Mouse (Mus musculus) brain, embryonic 14.5 days (tissue): ENCODE measurements at regions not wholly inside any gene's neighbourhood (a gene's known extent, or its start where the extent isn't known, plus 50 kb on each side); places are given as distances from the start of the nearest gene placed in this dataset.

ENCODE experiments used
- DNase-seq: peaks from one replicate; pipeline ENCODE4 v3.0.0-alpha.2; 2011; ENCODE audit warnings: low read depth
- CTCF ChIP-seq: fragments of 200-500 bp; IDR thresholded peaks from 2 replicates; pipeline ENCODE4 v1.5.1; 2012; ENCODE audit warnings: inconsistent platforms, mild to moderate bottlenecking, moderate library complexity, borderline replicate concordance; ENCODE audit not compliant: insufficient read depth, insufficient read length; ENCODE audit errors: extremely low read depth
- POLR2A ChIP-seq: fragments of 200-500 bp; IDR thresholded peaks from 2 replicates; pipeline ENCODE4 v1.6.1; 2012; ENCODE audit warnings: mild to moderate bottlenecking, inconsistent platforms, borderline replicate concordance; ENCODE audit not compliant: poor library complexity, insufficient read depth, insufficient read length, severe bottlenecking; ENCODE audit errors: extremely low read depth

GRCm38 (mm10) chr16:97272035-97272631, 84.4 kb upstream of the Bace2 start:
- TF ChIP-seq POLR2A = no peak
- peak; percentile 94 for TF ChIP-seq CTCF
- DNase-seq = peak; percentile 89

- no peak for DNase-seq
- TF ChIP-seq POLR2A (no peak), CTCF (no peak)
Measured at GRCm38 (mm10) chr16:97278913-97279312, 77.6 kb upstream of the Bace2 start.

GRCm38 (mm10) chr16:97281615-97282110, 74.9 kb upstream of the Bace2 start:
- DNase-seq = no peak
- no peak for TF ChIP-seq POLR2A
- TF ChIP-seq CTCF = no peak

- DNase-seq = peak; percentile 57
- TF ChIP-seq POLR2A (no peak), CTCF (no peak)
Measured at GRCm38 (mm10) chr16:97282943-97283342, 73.6 kb upstream of the Bace2 start.

GRCm38 (mm10) chr16:97285886-97286447, 70.6 kb upstream of the Bace2 start:
- no peak for DNase-seq
- TF ChIP-seq POLR2A (no peak), CTCF (no peak)

- no peak for TF ChIP-seq CTCF
- no peak for TF ChIP-seq POLR2A
- peak; percentile 77 for DNase-seq
Measured at GRCm38 (mm10) chr16:97286717-97287116, 69.8 kb upstream of the Bace2 start.

- TF ChIP-seq POLR2A = no peak
- TF ChIP-seq CTCF = no peak
Measured at GRCm38 (mm10) chr16:97288634-97289033, 67.9 kb upstream of the Bace2 start.

GRCm38 (mm10) chr16:97292484-97293048, 64.0 kb upstream of the Bace2 start:
- DNase-seq = peak; percentile 69
- TF ChIP-seq CTCF (no peak), POLR2A (no peak)

More at GRCm38 (mm10) chr16:97288634-97289033, 67.9 kb upstream of the Bace2 start:
- DNase-seq = peak; percentile 88

GRCm38 (mm10) chr16:97293273-97293672, 63.3 kb upstream of the Bace2 start:
- no peak for TF ChIP-seq POLR2A
- TF ChIP-seq CTCF = peak; percentile 94
- peak; percentile 95 for DNase-seq

GRCm38 (mm10) chr16:97297140-97297539, 59.4 kb upstream of the Bace2 start:
- peak; percentile 13 for DNase-seq

GRCm38 (mm10) chr16:97304156-97304735, 52.3 kb upstream of the Bace2 start:
- peak; percentile 62 for DNase-seq

More at GRCm38 (mm10) chr16:97297140-97297539, 59.4 kb upstream of the Bace2 start:
- no peak for TF ChIP-seq POLR2A
- no peak for TF ChIP-seq CTCF

More at GRCm38 (mm10) chr16:97304156-97304735, 52.3 kb upstream of the Bace2 start:
- TF ChIP-seq CTCF (no peak), POLR2A (no peak)
